Mouse (Mus musculus): ENCODE data around the gene Evi2b. TPM values are rescaled to one million over a fixed set of nuclear protein-coding genes. Genes with fewer than 3 reads are reported as not detected.

Gene Evi2b
- total and polyA plus RNA-seq, 3 experiments, result 1.3 to 33.3 (median 8.0) TPM

DNA sequence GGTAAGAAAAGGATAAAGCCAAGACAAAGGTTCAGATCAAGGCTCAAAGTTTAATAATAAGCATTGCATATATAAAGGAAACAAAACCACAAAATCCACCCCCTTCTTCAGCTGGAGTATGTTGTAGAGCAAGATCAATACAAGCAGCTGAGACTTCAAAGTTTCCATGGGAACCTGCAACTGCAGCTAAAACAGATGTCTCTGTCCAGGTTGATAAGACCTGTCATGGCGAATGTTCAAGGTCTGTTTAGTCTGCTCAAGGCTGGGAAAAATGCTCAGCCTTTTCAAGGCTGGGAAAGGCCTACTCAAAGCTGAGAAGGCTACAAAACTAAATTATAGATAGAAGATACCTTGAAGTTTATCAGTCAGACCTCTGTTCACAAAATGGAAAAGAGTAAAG is 29.1 kb upstream of the Evi2b start:
- Histone ChIP-seq H3K9me3 (replicated peaks) (no peaks in the 10 kb centered on the region), H3K4me3 (ENCODE audit: low read depth, low read length) (no peak overlapping the region), H3K36me3 (replicated peaks) (peaks cover 65% of the 10 kb centered on the region), H3K4me1 (ENCODE audit: insufficient read depth, low read depth, low read length) (peaks cover 5% of the 10 kb centered on the region), H3K27me3 (ENCODE audit: insufficient read depth, low read length) (no peaks in the 10 kb centered on the region)
- DNase-seq (ENCODE audit: low spot score) (no peak), ATAC-seq (ENCODE audit: extremely low read depth, insufficient number of reproducible peaks, low FRiP score, poor library complexity, severe bottlenecking) (no peak)
- TF ChIP-seq TAL1 (conservative IDR thresholded peaks at IDR 0.05; ENCODE audit: low read depth, low read length) (0 out of 2 replicates have a peak, but pooled peaks have one; percentile 22), GATA2 (IDR thresholded peaks at IDR 0.05; ENCODE audit: borderline replicate concordance, low read depth, low read length) (no peak), GATA1 (IDR thresholded peaks at IDR 0.05; ENCODE audit: borderline replicate concordance, low read length) (no peak), POLR2AphosphoS5 (IDR thresholded peaks at IDR 0.05; ENCODE audit: insufficient replicate concordance, low read depth, low read length) (no peak), CTCF (IDR thresholded peaks at IDR 0.05; ENCODE audit: low read depth, low read length) (no peak)

DNA sequence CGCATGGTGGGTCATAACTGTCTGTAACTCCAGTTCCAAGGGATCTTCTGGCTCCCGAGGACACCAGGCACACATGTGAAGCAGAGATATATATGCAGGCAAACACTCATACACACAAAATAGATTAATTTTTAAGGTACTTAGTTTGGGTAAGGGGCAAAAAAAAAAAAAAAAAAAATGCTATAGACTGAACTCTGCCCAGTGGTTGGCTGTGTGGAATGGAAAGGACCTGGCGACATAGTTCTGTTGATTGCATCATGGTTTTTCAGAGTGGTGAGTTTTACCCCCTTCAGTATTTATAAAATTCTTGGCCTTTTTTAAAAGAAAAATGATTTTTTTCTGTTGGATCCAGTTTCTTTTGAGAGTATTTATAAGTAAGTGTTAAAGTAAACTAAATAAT is 12.7 kb upstream of the Evi2b start:
- TF ChIP-seq GATA2 (IDR thresholded peaks at IDR 0.05; ENCODE audit: borderline replicate concordance, low read depth, low read length), result no peak
- DNase-seq (ENCODE audit: low spot score) (no peak), ATAC-seq (ENCODE audit: extremely low read depth, insufficient number of reproducible peaks, low FRiP score, poor library complexity, severe bottlenecking) (no peak)
- Histone ChIP-seq H3K4me3 (ENCODE audit: low read depth, low read length) (no peak overlapping the region), H3K4me1 (ENCODE audit: insufficient read depth, low read depth, low read length) (no peaks in the 10 kb centered on the region), H3K9me3 (replicated peaks) (no peaks in the 10 kb centered on the region), H3K27me3 (ENCODE audit: insufficient read depth, low read length) (no peaks in the 10 kb centered on the region), H3K36me3 (replicated peaks) (peaks cover 54% of the 10 kb centered on the region)

DNA sequence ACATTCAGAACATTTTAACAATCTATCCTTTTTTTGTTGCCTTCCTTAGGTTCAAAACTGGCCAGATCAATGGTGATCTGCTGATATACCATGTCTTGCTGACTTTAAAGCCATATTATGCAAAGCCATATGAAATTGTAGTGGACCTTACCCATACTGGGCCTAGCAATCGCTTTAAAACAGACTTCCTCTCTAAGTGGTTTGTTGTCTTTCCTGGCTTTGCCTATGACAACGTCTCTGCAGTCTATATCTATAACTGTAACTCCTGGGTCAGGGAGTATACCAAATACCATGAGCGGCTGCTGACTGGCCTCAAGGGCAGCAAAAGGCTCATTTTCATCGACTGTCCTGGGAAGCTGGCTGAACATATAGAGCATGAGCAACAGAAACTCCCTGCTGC is 12.0 kb upstream of the Evi2b start:
- no peaks in the 10 kb centered on the region for H3K4me1 ChIP-seq (ENCODE audit: insufficient read depth, low read depth, low read length)
- DNase-seq (ENCODE audit: low spot score), result no peak
- no peak overlapping the region for H3K4me3 ChIP-seq (ENCODE audit: low read depth, low read length)
- no peaks in the 10 kb centered on the region for H3K27me3 ChIP-seq (ENCODE audit: insufficient read depth, low read length)
- peaks cover 55% of the 10 kb centered on the region for H3K36me3 ChIP-seq (replicated peaks)
- TF ChIP-seq POLR2AphosphoS5 (IDR thresholded peaks at IDR 0.05; ENCODE audit: insufficient replicate concordance, low read depth, low read length), result no peak
- TF ChIP-seq CTCF (IDR thresholded peaks at IDR 0.05; ENCODE audit: low read depth, low read length), result no peak
- TF ChIP-seq TAL1 (conservative IDR thresholded peaks at IDR 0.05; ENCODE audit: low read depth, low read length), result no peak
- no peak for TF ChIP-seq GATA2 (IDR thresholded peaks at IDR 0.05; ENCODE audit: borderline replicate concordance, low read depth, low read length)
- TF ChIP-seq GATA1 (IDR thresholded peaks at IDR 0.05; ENCODE audit: borderline replicate concordance, low read length), result no peak
- H3K9me3 ChIP-seq (replicated peaks), result no peaks in the 10 kb centered on the region
- ATAC-seq (ENCODE audit: extremely low read depth, insufficient number of reproducible peaks, low FRiP score, poor library complexity, severe bottlenecking), result no peak

DNA sequence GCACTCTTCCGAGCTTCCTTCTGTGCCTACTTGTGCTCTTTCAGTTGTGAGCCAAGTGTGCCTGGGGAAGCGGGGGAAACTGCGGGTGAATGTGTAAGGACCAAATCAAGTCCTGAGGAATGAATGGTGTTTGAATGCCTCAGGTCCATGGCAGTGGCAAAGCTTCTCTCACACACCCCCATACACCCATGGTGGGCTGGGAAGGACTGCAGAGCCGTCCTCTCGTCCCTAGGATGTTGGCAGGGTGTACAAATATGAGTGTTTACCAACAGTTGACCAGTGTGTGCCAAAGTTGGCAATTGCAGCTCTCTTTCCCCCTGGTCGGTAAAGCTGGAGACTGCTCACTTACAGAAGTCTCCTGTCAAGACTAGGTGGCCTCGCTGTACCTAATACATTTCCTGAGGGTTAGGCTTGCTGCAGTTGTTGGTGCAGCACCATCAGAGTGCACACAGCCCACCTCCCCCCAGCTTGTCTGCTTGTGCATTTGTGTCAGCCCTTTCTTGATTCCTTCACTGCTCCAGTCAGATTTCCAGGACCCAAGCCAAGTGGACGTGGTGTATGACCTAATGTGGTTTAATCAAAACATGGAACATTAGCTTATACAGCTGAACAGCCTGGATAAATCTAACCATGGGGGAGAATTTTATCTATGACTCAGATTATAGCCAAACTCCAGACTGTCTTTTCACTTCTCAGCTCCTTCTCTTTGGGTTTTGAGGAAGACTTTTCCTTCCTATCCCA is 10.6 kb upstream of the Evi2b start:
- no peak for TF ChIP-seq POLR2AphosphoS5 (IDR thresholded peaks at IDR 0.05; ENCODE audit: insufficient replicate concordance, low read depth, low read length)
- no peak for TF ChIP-seq CTCF (IDR thresholded peaks at IDR 0.05; ENCODE audit: low read depth, low read length)
- no peak for TF ChIP-seq TAL1 (conservative IDR thresholded peaks at IDR 0.05; ENCODE audit: low read depth, low read length)
- TF ChIP-seq GATA1 (IDR thresholded peaks at IDR 0.05; ENCODE audit: borderline replicate concordance, low read length), result no peak
- no peak for TF ChIP-seq GATA2 (IDR thresholded peaks at IDR 0.05; ENCODE audit: borderline replicate concordance, low read depth, low read length)
- no peak for DNase-seq (ENCODE audit: low spot score)
- peaks cover 49% of the 10 kb centered on the region for H3K36me3 ChIP-seq (replicated peaks)
- ATAC-seq (ENCODE audit: extremely low read depth, insufficient number of reproducible peaks, low FRiP score, poor library complexity, severe bottlenecking), result no peak
- H3K27me3 ChIP-seq (ENCODE audit: insufficient read depth, low read length), result no peaks in the 10 kb centered on the region
- H3K4me3 ChIP-seq (ENCODE audit: low read depth, low read length), result no peak overlapping the region
- H3K9me3 ChIP-seq (replicated peaks), result no peaks in the 10 kb centered on the region
- H3K4me1 ChIP-seq (ENCODE audit: insufficient read depth, low read depth, low read length), result no peaks in the 10 kb centered on the region

DNA sequence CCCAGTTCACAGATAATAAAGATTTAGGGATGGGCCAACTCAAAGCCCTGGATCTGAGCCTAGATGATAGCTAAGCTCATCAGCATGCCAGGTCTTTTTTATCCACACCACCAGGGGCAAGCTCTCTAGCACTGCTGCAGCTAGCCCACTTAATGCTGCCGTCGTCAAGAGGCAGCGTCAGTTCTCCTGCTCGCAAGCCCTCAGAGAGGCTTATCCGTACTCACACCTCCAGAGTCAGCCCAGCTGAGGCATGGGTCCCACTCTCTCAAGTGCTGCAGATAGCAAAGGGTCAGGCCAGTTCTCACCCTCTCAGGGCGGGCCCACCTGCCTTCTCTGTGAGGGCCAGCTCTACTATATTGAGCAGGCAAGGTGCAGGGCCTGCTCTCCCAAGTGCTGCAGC is 9.7 kb upstream of the Evi2b start:
- DNase-seq (ENCODE audit: low spot score), result no peak
- ATAC-seq (ENCODE audit: extremely low read depth, insufficient number of reproducible peaks, low FRiP score, poor library complexity, severe bottlenecking), result no peak
- no peak overlapping the region for H3K4me3 ChIP-seq (ENCODE audit: low read depth, low read length)
- no peaks in the 10 kb centered on the region for H3K9me3 ChIP-seq (replicated peaks)
- H3K27me3 ChIP-seq (ENCODE audit: insufficient read depth, low read length), result no peaks in the 10 kb centered on the region
- TF ChIP-seq GATA2 (IDR thresholded peaks at IDR 0.05; ENCODE audit: borderline replicate concordance, low read depth, low read length) (no peak), POLR2AphosphoS5 (IDR thresholded peaks at IDR 0.05; ENCODE audit: insufficient replicate concordance, low read depth, low read length) (no peak), CTCF (IDR thresholded peaks at IDR 0.05; ENCODE audit: low read depth, low read length) (no peak), GATA1 (IDR thresholded peaks at IDR 0.05; ENCODE audit: borderline replicate concordance, low read length) (no peak), TAL1 (conservative IDR thresholded peaks at IDR 0.05; ENCODE audit: low read depth, low read length) (no peak)
- peaks cover 51% of the 10 kb centered on the region for H3K36me3 ChIP-seq (replicated peaks)
- H3K4me1 ChIP-seq (ENCODE audit: insufficient read depth, low read depth, low read length), result no peaks in the 10 kb centered on the region

DNA sequence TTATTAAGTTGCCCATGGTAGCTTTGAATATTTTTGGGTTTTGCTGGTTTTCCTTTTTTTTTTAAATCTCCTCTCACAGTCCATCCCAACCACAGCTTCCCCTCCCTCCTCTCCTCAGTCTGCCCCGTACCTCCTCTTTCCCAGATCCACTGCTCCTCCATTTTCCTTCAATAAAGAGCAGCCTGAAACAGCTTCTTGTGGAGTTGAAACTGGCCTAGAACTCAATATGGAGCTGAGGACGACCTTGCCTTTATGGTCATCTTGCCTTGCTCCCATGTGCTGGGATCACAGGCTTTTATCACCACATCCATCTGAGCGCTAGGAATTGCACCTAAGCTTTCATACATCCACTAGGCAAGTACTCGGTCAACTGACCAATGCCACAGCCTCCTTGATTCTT is 7.9 kb upstream of the Evi2b start:
- ATAC-seq (ENCODE audit: extremely low read depth, insufficient number of reproducible peaks, low FRiP score, poor library complexity, severe bottlenecking), result no peak
- Histone ChIP-seq H3K4me1 (ENCODE audit: insufficient read depth, low read depth, low read length) (0 out of 2 replicates have a peak, but pooled peaks cover 2% of the 10 kb centered on the region), H3K9me3 (replicated peaks) (no peaks in the 10 kb centered on the region), H3K4me3 (ENCODE audit: low read depth, low read length) (no peak overlapping the region), H3K27me3 (ENCODE audit: insufficient read depth, low read length) (no peaks in the 10 kb centered on the region), H3K36me3 (replicated peaks) (peaks cover 51% of the 10 kb centered on the region)
- TF ChIP-seq GATA2 (IDR thresholded peaks at IDR 0.05; ENCODE audit: borderline replicate concordance, low read depth, low read length), result no peak
- TF ChIP-seq TAL1 (conservative IDR thresholded peaks at IDR 0.05; ENCODE audit: low read depth, low read length), result no peak
- no peak for DNase-seq (ENCODE audit: low spot score)
